Mouse (Mus musculus): ENCODE results near the gene Arsk. TPM values are rescaled to one million over a fixed set of nuclear protein-coding genes. Genes with fewer than 3 reads are reported as not detected.

The Arsk gene
- 1 to 10 TPM; 3.3 to 5.3 TPM for polyA plus RNA-seq (2017; shearing (Covaris generic))

GRCm38 (mm10) chr13:76098493-76099303 is at the start of gene Arsk, which contains the start of gene Ttc37:
TSS of gene Arsk (minus strand) at chr13:76098660.
TSS of gene Ttc37 (plus strand) at chr13:76098734.

GRCm38 (mm10) chr13:76056896-76057266 is 41.6 kb downstream of the Arsk start, which contains the start of gene Gpr150:
TSS of gene Gpr150 (minus strand) at chr13:76056996.

GRCm38 (mm10) chr13:76017974-76018843 is 80.3 kb downstream of the Arsk start, which contains the start of gene Rfesd:
TSS of gene Rfesd (minus strand) at chr13:76018719.

Other genes starting within 250 kb of the Arsk start
- under 1 TPM; 0.04 to 0.49 TPM for gene Rhobtb3, start 154.7 kb downstream of the Arsk start, polyA plus RNA-seq (2017; shearing (Covaris generic))
- under 1 TPM in 1 of 2 experiments, not detected in 1; 0.22 TPM for gene Spata9, start 131.5 kb downstream of the Arsk start, polyA plus RNA-seq (2017; shearing (Covaris generic))
- gene Rfesd, start 79.9 kb downstream of the Arsk start, polyA plus RNA-seq (2017; shearing (Covaris generic)), result 10 to 100 TPM; 26.6 to 33.4 TPM
- gene Gpr150, start 41.7 kb downstream of the Arsk start, polyA plus RNA-seq (2017; shearing (Covaris generic)), result under 1 TPM in 1 of 2 experiments, not detected in 1; 0.21 TPM
- 10 to 100 TPM; 15.9 to 19.6 TPM for gene Ttc37, start 74 bp upstream of the Arsk start, polyA plus RNA-seq (2017; shearing (Covaris generic))
- not detected for gene Fam81b, start 206.4 kb upstream of the Arsk start, polyA plus RNA-seq (2017; shearing (Covaris generic))

Data from activated CD4-positive, CD25-positive, alpha-beta regulatory T cell (primary cell).